Mouse (Mus musculus) cerebellum, postnatal 4 days (tissue): Measurements from ENCODE around the gene Erf.
"Not testable (repeated sequence)": the region's sequence is repeated elsewhere in the genome, so short reads cannot be mapped to it uniquely, and the experiment has no call there.

Experiments used
- DNase-seq, 2 experiments: peaks; one replicate each; pipeline ENCODE4 v3.0.0; 2022; ENCODE audit warnings: low spot score in 2 of 2, mixed read lengths in 1 of 2

The Erf gene

DNA sequence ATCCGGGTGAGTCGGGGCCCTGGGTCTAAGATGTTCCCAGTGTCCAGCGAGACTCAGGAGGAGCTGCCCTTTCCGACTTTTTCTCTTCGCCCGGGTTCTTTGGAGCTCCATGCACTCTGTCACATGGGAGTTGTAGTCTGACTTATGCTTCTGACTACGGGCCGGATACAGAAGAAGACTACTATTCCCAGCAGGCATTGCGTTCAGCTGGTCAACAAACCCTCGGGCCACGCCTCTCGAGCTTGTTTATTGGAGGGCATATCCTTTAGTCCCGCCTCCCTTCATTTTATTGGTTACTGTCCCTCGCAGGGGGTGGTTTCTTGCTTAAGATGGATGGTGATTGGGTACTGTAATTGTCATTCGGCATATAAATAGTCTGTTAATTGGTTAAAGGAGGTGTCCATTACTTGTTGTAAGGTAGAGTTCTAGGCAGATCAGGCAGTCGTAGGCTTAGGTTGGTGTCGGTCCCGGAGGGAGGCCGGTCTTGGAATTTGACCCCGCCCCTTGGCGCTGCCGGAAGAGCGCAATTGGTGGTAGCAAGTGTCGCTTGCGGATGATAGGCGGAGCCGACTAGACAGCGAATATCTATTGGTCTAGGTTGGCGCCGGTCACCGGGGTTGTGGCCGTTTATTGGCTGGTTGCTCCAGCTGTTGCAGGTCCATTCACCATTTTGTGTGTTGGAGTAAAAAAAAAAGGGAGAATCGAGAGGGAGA is 17.3 kb upstream of the Erf start:
- DNase-seq = peak; percentile 96 to 99

DNA sequence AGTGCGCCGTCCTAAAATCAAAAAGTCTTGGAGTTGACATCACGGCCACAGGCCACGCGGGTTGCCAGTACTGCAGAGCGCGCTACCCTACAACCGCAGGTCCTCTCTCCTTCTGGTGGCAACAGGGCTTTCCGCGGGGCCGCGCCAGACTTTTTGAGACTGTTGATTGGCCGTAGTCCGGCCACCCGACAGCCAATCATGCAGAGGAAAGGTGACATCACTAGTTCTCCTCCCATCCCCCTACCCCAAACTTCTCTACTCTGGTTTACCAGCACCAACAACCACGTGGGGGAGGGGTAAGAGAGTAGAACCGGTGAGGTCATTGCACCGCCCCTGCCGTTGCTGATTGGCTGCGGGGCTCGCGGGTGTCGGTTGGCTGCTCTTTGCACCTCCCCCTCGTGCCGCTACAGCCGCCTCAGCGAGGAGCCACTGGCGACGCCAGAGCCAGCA is 16.8 kb upstream of the Erf start, which contains the start of gene Cic:
Cic (plus strand) TSS at position 404 of the 450 bp plus-strand sequence.
- peak; percentile 85 to 97 for DNase-seq

DNA sequence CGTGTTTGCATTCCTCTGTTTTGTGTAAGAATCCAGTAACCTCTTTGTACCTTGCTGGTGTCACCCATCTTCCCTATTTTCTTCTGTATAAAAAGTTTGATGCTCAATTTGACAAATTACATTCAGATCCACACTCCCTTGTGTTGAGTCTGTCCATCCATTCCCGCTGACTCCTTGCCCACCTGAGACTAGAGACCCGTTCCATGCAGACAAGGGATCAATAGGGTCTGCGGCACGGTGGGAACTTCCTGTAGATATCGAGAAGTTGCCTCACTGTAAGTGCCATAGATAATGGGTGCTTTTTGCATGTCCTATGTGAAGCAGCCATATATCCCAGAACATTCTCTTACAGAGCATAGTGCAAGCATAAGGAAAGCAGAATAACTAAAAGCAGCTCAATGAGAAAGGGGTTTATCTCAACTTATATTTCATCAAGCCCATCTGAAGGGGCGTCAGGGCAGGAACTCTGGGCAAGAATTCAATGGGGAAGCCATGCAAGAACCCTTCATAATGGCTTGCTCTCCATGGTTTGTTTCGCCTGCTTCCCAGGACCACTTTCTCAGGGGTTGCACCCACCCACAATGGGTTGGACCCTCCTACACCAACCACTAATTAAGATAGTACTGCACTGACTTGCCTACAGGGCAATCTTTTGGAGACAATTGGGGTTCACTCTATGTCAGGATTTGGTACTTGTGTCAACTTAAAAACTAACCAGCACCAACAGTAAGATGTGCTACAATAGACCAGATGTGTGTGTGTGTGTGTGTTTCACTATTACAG is 15.8 kb upstream of the Erf start:
- DNase-seq = no peak

DNA sequence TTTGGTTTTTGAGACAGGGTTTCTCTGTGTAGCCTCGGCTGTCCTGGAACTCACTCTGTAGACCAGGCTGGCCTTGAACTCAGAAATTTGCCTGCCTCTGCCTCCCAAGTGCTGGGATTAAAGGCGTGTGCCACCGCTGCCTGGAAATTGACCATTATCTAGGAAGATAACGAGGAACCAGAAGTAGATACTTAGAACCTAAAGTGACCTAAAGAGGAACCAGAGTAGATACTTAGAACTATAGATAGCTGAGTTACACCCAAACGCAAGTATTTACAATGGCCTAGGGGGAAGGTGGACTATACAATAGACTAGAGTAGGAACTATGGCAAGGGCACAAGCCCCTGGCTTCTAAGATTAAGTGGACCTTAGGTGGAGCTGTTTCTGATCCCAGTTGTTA is 15.2 kb upstream of the Erf start:
- DNase-seq = not testable (repeated sequence)

DNA sequence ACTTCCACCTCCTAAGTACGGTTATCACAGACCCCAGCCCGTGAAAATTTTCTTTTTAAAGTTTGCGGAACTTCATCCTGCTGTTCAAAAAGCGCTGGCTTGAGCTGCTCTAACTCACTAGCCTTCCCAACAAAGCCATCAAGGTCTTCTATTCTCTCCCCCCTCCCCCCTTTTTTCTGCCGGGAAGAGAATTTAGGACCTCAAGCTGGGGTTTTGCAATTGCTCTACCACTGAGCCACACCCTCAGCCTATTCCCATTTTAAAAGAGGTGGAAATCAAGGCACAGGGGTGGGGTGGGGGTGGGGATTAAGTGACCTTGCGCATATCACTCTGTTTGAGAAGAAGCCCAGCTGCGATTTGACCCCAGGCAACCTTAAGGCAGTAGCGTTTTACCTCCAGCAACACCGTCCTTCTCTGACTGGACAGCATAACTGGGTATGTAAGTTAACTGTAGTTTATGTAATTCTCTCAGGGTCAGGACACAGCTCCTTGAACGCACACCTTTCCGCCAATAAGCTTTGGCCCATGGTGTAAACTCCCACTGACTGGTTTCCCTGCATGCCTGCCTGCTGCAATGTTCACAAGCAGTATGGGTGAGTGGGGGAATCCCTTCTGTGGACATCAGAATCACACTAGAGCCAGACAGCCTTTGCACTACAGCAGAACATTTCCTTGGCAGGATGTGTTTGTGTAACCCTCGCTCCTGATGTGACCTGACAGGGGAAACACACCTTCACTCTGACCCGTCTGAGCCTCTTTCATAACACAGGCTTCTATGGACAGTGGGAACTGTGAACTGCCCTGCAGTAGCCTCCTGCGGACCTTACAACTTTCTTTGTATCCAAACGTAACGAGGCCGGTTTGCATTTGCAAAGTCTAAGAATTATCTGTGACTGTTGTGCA is 13.7 kb upstream of the Erf start:
- DNase-seq = no peak

DNA sequence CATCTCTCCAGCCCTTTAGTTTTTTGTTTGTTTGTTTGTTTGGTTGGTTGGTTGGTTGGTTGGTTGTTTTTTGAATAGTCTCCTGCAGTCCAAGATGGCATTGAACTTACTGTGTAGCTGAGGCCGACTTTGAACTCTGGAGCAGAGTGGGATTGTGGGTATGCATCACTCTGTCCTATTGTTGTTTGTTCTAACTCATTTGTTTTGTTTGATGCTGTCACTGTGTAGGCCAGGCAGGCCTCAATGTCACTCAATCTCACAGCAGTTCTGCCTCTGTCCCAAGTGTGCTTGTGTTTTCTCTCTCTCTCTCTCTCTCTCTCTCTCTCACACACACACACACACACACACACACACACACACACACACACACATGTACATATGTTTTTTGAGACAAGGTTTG is 11.3 kb upstream of the Erf start:
- DNase-seq = no peak

DNA sequence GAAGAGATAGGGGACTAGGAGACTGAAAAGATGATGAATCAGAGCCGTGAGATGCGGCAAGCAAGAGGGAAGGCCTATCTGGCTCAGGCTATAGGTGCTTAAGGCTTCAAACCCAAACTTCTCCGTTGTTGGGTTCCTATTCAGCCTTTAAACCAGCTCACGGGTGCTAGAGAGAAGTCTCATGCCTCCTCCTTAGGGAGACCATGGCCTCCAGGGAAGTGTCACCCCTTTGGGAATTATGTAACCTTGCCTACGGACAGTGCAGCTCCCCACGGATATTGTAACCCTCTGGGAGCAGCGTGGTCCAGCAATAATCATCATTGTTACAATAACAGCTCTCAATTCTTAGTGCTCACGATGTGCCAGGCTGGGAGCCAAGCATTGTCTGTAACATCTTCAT is 1.3 kb upstream of the Erf start:
- DNase-seq = no peak

DNA sequence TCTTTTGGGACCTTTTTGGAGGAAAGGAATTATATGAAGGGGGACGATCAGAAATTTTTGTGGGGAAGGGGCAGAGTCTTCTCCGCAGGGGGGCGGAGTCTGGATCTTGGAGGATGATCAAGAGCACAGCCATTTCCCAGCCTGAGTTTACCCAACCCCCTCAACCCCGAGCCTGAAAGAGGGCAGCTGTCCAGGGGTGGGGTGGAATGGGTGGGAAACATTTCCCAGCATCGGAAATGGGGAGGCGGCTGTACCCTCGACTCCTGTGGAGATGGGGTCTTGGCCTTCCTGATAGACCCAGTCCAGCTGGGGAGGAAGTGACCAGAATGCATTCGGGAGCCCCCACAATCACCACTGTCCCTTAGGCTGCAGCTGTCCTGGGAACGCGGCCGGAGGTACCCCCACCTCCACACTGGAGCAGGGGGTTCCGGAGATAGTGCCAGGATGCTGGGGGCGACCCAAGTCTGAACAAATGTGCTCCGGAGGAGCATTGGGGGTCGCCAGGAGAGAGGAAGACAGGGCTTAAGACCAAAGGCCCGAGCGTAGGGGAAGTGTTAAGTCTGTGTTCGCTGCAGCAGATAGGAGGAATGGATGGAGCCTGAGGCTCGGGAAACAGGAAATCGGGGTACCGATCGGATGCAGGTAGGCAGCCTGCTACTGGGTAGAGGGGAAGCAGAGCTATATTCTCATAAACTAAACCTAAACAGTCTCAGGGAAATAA is 670 bp upstream of the Erf start:
- DNase-seq = peak in 1 of 2 experiments; percentile 63

DNA sequence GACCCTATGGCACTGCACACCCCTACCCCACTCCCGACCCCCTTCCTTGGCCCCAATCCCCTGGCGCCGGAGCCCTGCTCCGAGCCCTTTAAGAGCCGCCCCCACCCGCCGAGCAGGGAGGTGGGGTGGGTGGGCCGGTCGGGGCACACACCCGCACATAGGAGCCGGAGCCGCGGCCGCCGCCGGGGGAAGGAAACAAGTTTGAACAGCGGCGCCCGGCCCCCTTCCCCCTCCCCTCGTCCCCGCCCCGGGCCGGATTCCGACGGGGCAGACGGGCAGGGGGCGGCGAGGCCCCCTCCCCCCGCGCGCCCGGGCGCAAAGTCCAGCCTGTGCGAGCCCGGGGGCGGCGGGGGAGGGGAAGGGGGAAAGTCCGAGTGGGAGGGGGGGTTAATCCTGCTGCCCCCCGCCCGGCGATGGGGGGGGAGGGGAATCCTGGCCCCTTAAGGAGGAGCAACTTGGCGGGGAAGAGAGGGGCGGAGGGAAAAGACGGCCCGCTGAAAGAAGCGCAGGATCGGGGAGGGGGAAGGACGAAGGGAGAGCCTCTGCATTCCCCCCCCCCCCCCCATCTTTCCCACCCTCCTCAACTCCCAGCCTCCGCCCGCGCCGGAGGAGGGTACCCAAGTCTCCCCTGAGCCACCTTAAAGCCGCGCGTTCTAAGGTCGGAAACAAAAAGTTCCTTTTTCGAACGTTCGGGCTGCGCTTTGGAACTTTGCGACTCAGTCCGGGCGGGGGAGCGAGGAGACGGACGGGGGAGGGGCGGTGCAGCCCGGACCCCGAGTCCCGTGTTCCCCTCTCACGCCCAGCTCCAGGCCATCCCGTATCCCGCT is 1.0 kb downstream of the Erf start:
- DNase-seq = peak in 1 of 2 experiments; percentile 67

DNA sequence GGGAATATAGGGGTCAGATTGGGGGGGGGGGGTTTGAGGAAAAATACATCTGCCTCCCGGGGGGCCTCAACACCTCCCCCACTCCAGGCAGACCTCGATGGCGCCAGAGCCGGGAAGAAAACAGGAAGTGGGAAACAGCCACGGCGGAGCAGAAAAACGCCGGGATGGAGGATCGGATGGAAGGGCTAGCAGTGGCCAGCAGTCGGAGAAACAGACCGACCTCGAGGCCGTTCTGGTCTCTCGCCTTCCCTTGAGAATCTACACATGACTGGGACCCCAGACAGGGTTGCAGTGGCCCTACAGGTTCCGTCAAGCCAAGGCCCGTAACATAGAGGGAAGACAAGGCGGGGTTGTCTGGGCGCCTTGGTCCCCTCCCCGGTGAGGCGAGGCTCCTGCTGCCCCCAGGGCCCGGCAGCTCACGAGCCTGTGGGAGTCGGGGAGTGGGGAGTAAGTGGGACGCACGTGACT is 1.7 kb downstream of the Erf start:
- no peak for DNase-seq

DNA sequence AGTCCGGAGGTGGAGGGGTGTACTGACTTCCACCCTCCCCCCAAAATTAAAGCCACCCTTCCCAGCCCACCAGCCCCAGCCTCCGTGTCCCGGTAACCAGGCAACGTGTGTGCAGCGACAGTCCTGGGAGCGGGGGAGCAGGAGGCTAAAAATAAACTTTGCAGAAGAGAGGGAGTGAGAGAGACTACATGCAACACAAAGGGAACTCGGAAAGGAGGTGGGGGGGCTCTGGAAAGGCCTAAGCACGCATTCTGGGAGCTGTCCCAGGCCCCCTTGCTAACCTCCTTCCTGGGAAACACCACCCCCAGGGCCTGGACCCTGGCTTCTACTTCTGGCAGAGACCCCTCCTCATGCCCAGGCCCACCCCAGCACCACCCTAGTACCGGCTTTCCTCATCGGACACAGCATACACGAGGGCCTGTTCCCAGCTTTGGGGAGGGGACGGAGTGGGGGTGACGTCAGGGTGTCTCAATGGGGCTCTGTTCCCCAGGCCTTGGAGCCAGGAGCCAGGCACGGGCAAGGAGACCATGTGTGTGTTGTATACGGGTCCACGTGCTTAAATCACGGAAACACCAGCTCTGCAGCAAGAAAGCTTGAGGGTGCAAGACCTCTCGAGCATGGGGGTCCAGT is 2.4 kb downstream of the Erf start:
- DNase-seq = peak in 1 of 2 experiments; percentile 45

DNA sequence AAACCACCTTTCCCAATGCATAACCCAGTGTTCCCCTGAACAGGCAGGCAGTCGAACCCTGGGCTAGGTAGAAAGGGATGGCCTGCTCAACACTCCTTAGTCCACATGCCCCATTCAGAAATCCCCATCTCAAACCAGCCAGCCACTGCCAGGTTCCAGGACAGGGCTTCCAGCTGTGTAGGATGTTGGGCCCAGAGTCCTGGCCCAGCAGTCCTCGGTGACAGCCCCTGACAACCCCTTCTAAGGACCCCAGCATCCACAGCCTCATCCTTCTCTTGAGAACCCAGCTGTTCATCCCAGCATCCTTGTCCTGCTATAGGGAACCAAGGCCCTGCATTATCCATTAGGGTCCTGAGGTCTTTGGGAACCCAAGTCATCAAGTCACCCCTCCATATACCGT is 3.1 kb downstream of the Erf start:
- DNase-seq = no peak

DNA sequence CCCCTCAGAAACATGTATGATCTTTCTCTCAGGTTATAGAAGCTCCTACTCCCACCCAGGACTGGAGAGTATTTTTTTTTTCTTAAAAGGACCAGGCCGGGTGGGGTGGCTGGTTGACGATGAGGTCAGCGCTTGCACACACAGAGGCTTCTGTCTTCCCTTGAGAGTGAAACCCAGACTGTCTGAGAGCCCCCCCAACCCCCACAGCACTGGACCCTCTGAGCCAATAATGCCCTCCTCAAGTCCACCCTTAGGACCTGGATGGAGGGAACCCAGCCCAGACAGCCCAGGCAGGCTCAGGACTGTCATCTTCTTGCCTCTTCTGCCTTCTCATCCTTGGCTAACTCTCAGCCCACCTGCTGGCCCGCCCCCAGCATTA is 3.8 kb downstream of the Erf start:
- DNase-seq = no peak

DNA sequence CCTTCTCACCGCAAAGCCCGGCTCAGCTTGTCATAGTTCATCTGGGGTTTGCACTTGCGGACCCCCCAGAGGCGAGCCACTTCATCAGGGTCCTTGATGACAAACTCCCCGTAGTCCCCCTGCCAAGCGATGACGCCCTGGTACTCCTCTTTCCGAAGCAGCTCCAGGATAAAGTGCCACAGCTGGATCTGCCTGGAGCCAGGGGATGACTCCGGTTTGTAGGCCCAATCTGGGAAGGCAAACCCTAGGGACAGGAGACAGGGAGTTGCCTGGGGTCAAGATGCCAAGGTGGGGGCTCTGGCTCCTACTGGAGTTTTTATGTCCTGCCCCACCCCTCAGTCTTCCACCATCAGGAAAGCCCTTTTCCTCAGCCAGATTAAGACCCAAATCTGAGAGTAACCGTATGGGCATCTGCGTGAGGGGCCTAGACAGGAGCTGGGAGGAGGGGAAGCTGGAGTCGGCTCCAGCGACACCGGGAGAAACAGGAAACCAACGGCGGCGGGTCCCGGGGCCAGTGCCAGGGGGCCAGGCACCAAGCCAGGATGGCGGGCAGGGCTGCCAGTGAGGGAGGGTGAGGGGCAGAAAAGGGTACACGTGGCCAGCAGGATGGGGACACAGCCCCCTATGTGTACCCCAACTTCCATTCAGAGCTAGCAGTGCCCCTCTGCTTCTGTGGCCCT is 4.3 kb downstream of the Erf start:
- peak; percentile 65 to 78 for DNase-seq

DNA sequence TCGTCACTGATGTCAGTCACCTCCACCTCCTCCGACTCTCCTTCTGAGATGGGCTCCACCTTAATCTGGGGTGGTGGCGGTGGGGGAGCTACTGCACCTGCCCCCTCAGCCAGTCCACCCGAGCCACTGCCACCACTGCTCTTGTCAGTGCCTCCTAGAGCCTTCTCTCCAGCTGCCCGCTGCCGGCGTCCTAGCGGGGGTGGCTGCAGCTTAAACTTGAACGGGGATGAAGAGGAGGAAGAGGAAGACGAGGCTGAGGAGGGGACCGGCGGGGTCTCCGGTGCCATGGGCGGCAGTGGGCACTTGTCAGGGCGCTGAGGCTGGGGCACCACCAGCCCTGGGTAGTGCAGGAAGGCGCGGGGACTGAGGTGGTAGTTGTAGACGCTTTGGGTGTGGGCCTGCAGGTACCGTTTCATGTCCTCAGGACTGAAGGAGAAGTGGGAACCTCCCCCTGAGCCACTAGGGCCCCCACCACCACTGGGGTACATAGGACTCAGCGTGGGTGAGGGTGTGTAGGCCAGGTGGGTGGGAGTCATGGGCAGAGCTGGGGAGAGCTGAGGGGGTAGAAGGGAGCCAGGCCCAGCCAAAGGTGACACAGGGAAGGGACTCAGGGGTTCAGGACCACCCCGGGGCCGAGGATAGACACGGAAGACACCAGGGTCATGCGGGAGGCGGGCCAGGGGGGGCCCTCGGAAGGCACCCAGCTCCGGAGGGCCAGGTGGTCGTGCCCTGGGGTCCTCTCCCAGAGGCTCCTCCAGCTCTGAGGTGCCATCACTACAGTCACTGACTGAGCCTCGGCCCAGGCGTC is 5.8 kb downstream of the Erf start:
- no peak for DNase-seq

DNA sequence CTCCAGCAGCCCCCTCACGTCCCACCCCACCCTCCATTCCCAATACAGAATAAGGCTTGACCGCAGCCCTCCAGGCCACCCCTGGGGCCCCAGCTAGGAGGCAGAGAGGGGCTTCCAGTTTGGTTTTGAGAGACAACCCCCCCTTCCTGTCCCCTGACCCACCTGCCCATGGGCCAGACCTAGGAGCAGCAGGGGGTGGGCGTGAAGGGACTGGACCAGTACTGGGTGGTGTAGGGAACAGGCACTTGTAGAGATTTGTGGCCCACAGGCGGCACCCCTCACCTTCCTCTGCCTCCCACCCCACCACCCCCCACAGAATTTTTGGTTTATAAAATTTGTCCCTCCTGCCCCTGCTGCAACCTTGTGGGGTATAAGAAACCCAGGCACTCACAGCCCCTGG is 7.2 kb downstream of the Erf start:
- no peak for DNase-seq

DNA sequence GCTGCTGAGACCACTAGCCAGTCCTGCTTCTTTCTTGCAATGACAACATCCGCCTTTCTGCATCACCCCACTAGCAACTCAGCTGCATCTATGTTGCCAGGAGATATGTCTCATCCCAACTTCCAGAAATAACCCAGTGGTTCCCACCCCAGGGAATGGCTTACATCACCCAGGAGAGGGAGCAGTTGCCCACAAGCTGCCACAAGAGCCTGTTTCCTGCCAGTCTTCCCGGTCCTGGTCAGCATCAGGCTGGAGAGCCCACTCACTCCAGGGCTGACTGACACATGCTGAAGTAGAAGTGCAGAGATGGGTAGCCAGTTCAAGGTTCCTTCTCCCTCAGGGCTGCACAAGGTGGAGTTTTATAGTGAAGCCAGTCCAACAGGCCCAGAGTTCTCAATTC is 9.5 kb downstream of the Erf start:
- no peak for DNase-seq

DNA sequence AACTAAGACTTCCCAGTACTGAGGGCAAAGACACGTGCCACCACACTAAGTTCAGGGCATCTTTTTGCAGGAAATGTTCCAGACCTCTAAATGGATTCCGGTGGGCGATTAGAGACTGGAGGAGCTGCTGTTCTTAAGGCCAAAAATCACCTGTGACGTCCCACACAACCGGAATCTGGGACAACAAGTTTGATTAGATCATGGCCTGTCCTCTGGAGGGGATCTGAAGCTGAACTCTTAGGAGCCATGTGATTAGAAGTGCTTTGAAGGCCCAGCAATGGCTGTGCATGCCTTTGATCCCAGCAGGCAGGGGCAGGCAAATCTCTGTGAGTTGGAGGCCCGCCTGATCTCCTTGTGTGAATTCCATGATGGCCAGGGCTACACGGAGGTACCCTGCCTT is 9.9 kb downstream of the Erf start:
- no peak for DNase-seq
